Mouse (Mus musculus) kidney, adult 2 months (tissue): ENCODE results near the gene Hebp1. TPM values are rescaled to one million over a fixed set of nuclear protein-coding genes. Genes with fewer than 3 reads are reported as not detected.
A peak's percentile ranks its signal among the peaks of the same experiment; 100 is the strongest.

Source experiments
- DNase-seq: peaks from one replicate; pipeline ENCODE4 v3.0.0; 2021
- H3K27ac ChIP-seq: fragments of 200-500 bp; 2 replicates; pipeline ENCODE4 v1.5.1; 2012; ENCODE audit warnings: low read depth, low read length, control low read depth, inconsistent platforms; ENCODE audit not compliant: insufficient read depth
- H3K27me3 ChIP-seq: fragments of 200-500 bp; replicated peaks from 2 replicates; pipeline ENCODE4 v1.6.1; 2012; ENCODE audit warnings: mild to moderate bottlenecking, moderate library complexity, low read length, inconsistent platforms; ENCODE audit not compliant: control insufficient read depth, insufficient read depth
- H3K36me3 ChIP-seq: fragments of 200-500 bp; 2 replicates; pipeline ENCODE4 v1.6.1; 2012; ENCODE audit warnings: mild to moderate bottlenecking, moderate library complexity, low read length, inconsistent platforms; ENCODE audit not compliant: control insufficient read depth, insufficient read depth
- H3K4me1 ChIP-seq: fragments of 200-500 bp; 2 replicates; pipeline ENCODE4 v1.6.1; 2011; ENCODE audit warnings: low read length; ENCODE audit not compliant: control insufficient read depth, insufficient read depth
- H3K4me3 ChIP-seq: fragments of 200-500 bp; 2 replicates; pipeline ENCODE4 v1.5.1; 2011; ENCODE audit warnings: mild to moderate bottlenecking, low read depth, low read length, control low read depth; ENCODE audit not compliant: insufficient read depth
- CTCF ChIP-seq: fragments of 200-500 bp; conservative IDR thresholded peaks from 2 replicates; pipeline ENCODE4 v1.5.1; 2011; ENCODE audit warnings: low read depth, mild to moderate bottlenecking, control low read depth, low read length, moderate library complexity, mixed read lengths; ENCODE audit not compliant: insufficient read depth, insufficient read length
- POLR2A ChIP-seq: fragments of 200-500 bp; IDR thresholded peaks from one replicate; pipeline ENCODE4 v1.6.1; 2011; ENCODE audit warnings: low read depth, low read length, control low read depth
- WGBS: fragments of 180-500 bp; shearing (Covaris S2); methylation state at CpG from one replicate; pipeline ENCODE4 v1.1.7; 2018; 5-methylcytosine and 5-hydroxymethylcytosine counted together
- polyA plus RNA-seq: library from polyadenylated mRNA; depleted of rRNA; stranded (reverse); fragments of >200 nt; gene quantifications from 2 replicates; pipeline ENCODE4 v1.2.3, GENCODE M21; 2012

Hebp1 gene
- polyA plus RNA-seq, 1 experiment: 82.9 TPM

GRCm38 (mm10) chr6:135198726-135199125 is 904 bp upstream of the Hebp1 start:
- peak overlapping the region; percentile 92; the same call in 1 of the 2 replicates for H3K4me3 ChIP-seq
- DNase-seq: no peak
- no peak overlapping the region for H3K27ac ChIP-seq
- WGBS: 51% methylated on average over 6 of the region's 6 CpGs
- no peaks in the 10 kb centered on the region for H3K36me3 ChIP-seq
- no peak for TF ChIP-seq CTCF
- no peak for TF ChIP-seq POLR2A
- H3K4me1 ChIP-seq: no peaks in the 10 kb centered on the region
- no peaks in the 10 kb centered on the region for H3K27me3 ChIP-seq

GRCm38 (mm10) chr6:135197446-135197845 is 376 bp downstream of the Hebp1 start:
- DNase-seq: no peak
- no peaks in the 10 kb centered on the region for H3K27me3 ChIP-seq
- H3K4me3 ChIP-seq: peak overlapping the region; percentile 92
- H3K4me1 ChIP-seq: no peaks in the 10 kb centered on the region
- TF ChIP-seq CTCF (no peak), POLR2A (no peak)
- 18% methylated on average over 7 of the region's 7 CpGs for WGBS
- H3K36me3 ChIP-seq: no peaks in the 10 kb centered on the region
- peak overlapping the region; percentile 37 for H3K27ac ChIP-seq

- Histone ChIP-seq H3K4me1 (no peaks in the 10 kb centered on the region), H3K4me3 (no peak overlapping the region), H3K27me3 (no peaks in the 10 kb centered on the region), H3K27ac (no peak overlapping the region), H3K36me3 (no peaks in the 10 kb centered on the region)
- WGBS: 65% methylated on average over 8 of the region's 8 CpGs
- DNase-seq: peak; percentile 24
- TF ChIP-seq POLR2A: no peak
- TF ChIP-seq CTCF: no peak
Observed at GRCm38 (mm10) chr6:135196707-135197106, 1.1 kb downstream of the Hebp1 start.

GRCm38 (mm10) chr6:135194907-135195306 is 2.9 kb downstream of the Hebp1 start:
- Histone ChIP-seq H3K27me3 (no peaks in the 10 kb centered on the region), H3K4me1 (no peaks in the 10 kb centered on the region), H3K4me3 (no peak overlapping the region), H3K36me3 (no peaks in the 10 kb centered on the region), H3K27ac (no peak overlapping the region)
- TF ChIP-seq POLR2A: no peak
- DNase-seq: no peak
- WGBS: 78% methylated on average over 4 of the region's 4 CpGs

GRCm38 (mm10) chr6:135193733-135194132 is 4.1 kb downstream of the Hebp1 start:
- peak; percentile 44 for DNase-seq
- Histone ChIP-seq H3K27ac (no peak overlapping the region), H3K27me3 (no peaks in the 10 kb centered on the region), H3K36me3 (no peaks in the 10 kb centered on the region), H3K4me3 (no peak overlapping the region), H3K4me1 (no peaks in the 10 kb centered on the region)
- 42% methylated on average over 4 of the region's 4 CpGs for WGBS
- TF ChIP-seq POLR2A (no peak), CTCF (no peak)

GRCm38 (mm10) chr6:135192993-135193392 is 4.8 kb downstream of the Hebp1 start:
- Histone ChIP-seq H3K36me3 (no peaks in the 10 kb centered on the region), H3K27me3 (no peaks in the 10 kb centered on the region), H3K4me1 (no peaks in the 10 kb centered on the region), H3K4me3 (no peak overlapping the region), H3K27ac (no peak overlapping the region)
- WGBS: 84% methylated on average over 8 of the region's 8 CpGs
- no peak for TF ChIP-seq POLR2A
- no peak for TF ChIP-seq CTCF
- DNase-seq: no peak

GRCm38 (mm10) chr6:135191906-135192305 is 5.9 kb downstream of the Hebp1 start:
- peak; percentile 17 for DNase-seq
- no peak overlapping the region for H3K27ac ChIP-seq
- H3K36me3 ChIP-seq: no peaks in the 10 kb centered on the region
- H3K4me3 ChIP-seq: no peak overlapping the region
- H3K27me3 ChIP-seq: no peaks in the 10 kb centered on the region
- 95% methylated on average over 1 of the region's 1 CpGs for WGBS
- TF ChIP-seq CTCF (no peak), POLR2A (no peak)
- no peaks in the 10 kb centered on the region for H3K4me1 ChIP-seq

GRCm38 (mm10) chr6:135190122-135190521 is 7.7 kb downstream of the Hebp1 start:
- Histone ChIP-seq H3K36me3 (no peaks in the 10 kb centered on the region), H3K27me3 (no peaks in the 10 kb centered on the region), H3K4me3 (no peak overlapping the region), H3K27ac (no peak overlapping the region), H3K4me1 (no peaks in the 10 kb centered on the region)
- DNase-seq: no peak
- TF ChIP-seq POLR2A (no peak), CTCF (no peak)
- WGBS: 72% methylated on average over 6 of the region's 6 CpGs
